Mouse (Mus musculus) testis, postnatal 14 days (tissue): ENCODE measurements around the gene Anks6.
"Not testable (repeated sequence)": the region's sequence is repeated elsewhere in the genome, so short reads cannot be mapped to it uniquely, and the experiment has no call there.

Experiments used
- DNase-seq: peaks from one replicate; pipeline ENCODE4 v3.0.0; 2021; ENCODE audit warnings: low spot score

Anks6 gene

GRCm38 (mm10) chr4:47056791-47057509, at the start of gene Anks6:
Gene Anks6 (minus strand): TSS chr4:47057427.
- peak; percentile 75 for DNase-seq

DNA sequence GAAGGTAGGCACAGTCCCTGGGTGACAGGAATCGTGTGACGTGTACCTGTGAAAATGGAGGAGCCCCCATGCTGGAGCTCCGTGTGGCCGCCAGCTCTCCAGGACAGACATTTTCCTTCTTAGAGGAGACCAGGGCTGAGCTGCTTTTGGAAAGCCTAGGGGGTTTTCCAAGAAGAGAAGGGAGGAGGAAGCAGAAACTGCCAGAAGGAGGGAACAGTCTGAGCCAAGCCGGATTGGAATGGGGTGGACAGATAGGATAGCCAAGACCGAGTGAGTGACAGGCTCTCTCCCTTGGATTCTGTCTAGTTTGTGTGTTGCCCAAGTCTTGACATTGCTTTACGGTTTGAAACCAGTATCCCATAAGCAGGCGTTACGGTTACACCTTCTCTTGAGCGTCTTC, 46.3 kb upstream of the Anks6 start:
- no peak for DNase-seq

- DNase-seq, result no peak
Observed at GRCm38 (mm10) chr4:47093647-47094046, 36.4 kb upstream of the Anks6 start.

GRCm38 (mm10) chr4:47093161-47093560, 35.9 kb upstream of the Anks6 start:
- no peak for DNase-seq

- no peak for DNase-seq
Observed at GRCm38 (mm10) chr4:47092387-47093021, 35.3 kb upstream of the Anks6 start.

- peak; percentile 44 for DNase-seq
Observed at GRCm38 (mm10) chr4:47091493-47092386, 34.5 kb upstream of the Anks6 start, which contains the start of gene Galnt12. Gene Galnt12 (plus strand): TSS chr4:47091909.

GRCm38 (mm10) chr4:47088671-47089070, 31.4 kb upstream of the Anks6 start:
- no peak for DNase-seq

- DNase-seq, result no peak
Observed at GRCm38 (mm10) chr4:47083824-47084223, 26.6 kb upstream of the Anks6 start.

GRCm38 (mm10) chr4:47080647-47081010, 23.4 kb upstream of the Anks6 start:
- no peak for DNase-seq

GRCm38 (mm10) chr4:47079997-47080646, 22.9 kb upstream of the Anks6 start:
- no peak for DNase-seq

GRCm38 (mm10) chr4:47075054-47075453, 17.8 kb upstream of the Anks6 start:
- DNase-seq, result no peak

GRCm38 (mm10) chr4:47060900-47061299, 3.7 kb upstream of the Anks6 start:
- DNase-seq, result no peak

GRCm38 (mm10) chr4:47057510-47058325, 491 bp upstream of the Anks6 start:
- no peak for DNase-seq

GRCm38 (mm10) chr4:47055570-47056080, 1.6 kb downstream of the Anks6 start:
- no peak for DNase-seq

DNA sequence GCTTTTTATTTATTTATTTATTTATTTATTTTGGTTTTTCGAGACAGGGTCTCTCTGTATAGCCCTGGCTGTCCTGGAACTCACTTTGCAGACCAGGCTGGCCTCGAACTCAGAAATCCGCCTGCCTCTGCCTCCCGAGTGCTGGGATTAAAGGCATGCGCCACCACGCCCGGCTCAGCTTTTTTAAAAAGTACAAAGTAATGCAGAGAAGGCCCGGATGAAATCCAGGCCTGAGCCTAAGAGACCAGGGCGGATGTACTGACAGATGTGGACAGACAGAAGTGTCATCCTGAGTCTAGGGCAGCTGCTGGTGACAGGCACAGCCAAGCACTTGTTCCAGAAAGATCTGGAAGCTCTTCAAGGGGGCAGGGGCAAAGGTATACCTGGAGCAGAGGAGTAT, 2.1 kb downstream of the Anks6 start:
- not testable (repeated sequence) for DNase-seq

DNA sequence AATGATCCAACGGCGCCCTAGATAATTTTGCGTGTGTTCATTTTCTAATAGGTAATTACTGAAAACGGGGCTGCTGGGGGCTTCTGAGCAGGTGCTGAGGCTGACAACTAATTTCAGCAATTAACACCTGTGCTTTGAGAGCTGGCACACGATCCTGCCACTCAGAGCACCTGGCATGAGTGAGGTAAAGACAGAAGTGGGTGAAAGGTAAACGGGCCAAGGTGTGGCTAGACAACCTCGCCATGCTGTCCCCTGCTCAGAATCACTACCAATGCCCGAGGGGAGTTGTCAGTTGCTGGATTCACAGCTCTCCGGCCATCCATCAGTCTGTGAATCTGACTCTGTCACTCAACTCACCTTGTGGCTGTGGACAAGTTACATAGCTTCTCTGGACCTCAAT, 5.3 kb downstream of the Anks6 start:
- DNase-seq, result no peak

- no peak for DNase-seq
Observed at GRCm38 (mm10) chr4:47050642-47051381, 6.4 kb downstream of the Anks6 start.

GRCm38 (mm10) chr4:47050167-47050566, 7.1 kb downstream of the Anks6 start:
- DNase-seq, result peak; percentile 74

GRCm38 (mm10) chr4:47049216-47049615, 8.0 kb downstream of the Anks6 start:
- no peak for DNase-seq

DNA sequence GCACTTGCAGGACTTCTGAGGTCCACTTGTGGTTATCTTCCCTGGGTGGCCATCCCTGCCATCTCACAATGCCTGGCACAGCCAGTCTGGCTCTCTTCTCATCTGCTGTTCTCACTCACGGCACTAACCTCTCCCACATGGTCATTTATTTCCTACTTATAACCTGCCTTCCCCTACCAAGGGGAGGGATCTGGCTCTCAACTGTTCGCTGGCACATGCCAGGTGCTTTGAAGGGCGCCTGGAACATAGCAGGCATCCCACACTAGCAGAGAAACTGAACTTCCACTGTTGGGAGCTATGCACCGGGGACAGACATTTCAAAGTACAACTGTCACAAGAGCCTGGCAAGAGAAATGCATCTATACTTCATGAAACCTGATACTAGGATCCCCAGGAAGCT, 9.5 kb downstream of the Anks6 start:
- DNase-seq, result no peak
